Mouse (Mus musculus): ENCODE results near the gene Arhgef18. TPM values are rescaled to one million over a fixed set of nuclear protein-coding genes. Genes with fewer than 3 reads are reported as not detected.

Arhgef18 gene
- polyA plus RNA-seq, 1 experiment from 2014 or later: 11.7 TPM

DNA sequence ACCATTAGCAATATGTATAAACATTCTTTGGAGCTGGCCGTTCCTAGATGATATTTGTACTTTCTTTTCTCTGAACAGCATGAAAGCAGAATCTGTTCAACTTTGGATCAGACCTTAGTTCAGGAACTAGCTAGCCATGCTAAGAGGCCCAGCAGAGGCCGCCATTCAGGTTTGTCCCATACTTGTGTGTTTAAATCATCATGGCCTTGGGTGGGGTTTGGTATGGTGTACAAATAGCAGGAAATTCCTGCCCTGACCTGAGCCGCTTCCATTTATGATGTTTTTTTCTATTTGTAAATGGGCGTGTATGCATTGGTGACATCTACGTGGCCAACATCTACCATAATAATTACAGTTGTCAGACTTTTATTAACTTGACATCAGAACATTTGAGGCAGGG, 32.4 kb downstream of the Arhgef18 start:
- Histone ChIP-seq H3K36me3 (ENCODE audit: control insufficient read depth, insufficient read depth, low read length) (peaks cover 16% of the 10 kb centered on the region), H3K27me3 (ENCODE audit: control insufficient read depth, insufficient read depth, low read length) (no peaks in the 10 kb centered on the region), H3K4me2 (replicated peaks; ENCODE audit: low read depth, low read length) (no peak overlapping the region), H3K4me3 (ENCODE audit: low read length) (no peak overlapping the region), H3K4me1 (ENCODE audit: control insufficient read depth, insufficient read depth, low read length) (peaks cover 3% of the 10 kb centered on the region; the same call in 1 of the 2 replicates), H3K9ac (ENCODE audit: low read depth, low read length) (no peak overlapping the region), H3K9me3 (ENCODE audit: control insufficient read depth, low read length) (no peaks in the 10 kb centered on the region), H3K27ac (ENCODE audit: low read depth, low read length) (no peak overlapping the region)
- WGBS: 94% methylated on average over 5 of the region's 5 CpGs
- no peak for ATAC-seq (ENCODE audit: low FRiP score, low TSS enrichment)

DNA sequence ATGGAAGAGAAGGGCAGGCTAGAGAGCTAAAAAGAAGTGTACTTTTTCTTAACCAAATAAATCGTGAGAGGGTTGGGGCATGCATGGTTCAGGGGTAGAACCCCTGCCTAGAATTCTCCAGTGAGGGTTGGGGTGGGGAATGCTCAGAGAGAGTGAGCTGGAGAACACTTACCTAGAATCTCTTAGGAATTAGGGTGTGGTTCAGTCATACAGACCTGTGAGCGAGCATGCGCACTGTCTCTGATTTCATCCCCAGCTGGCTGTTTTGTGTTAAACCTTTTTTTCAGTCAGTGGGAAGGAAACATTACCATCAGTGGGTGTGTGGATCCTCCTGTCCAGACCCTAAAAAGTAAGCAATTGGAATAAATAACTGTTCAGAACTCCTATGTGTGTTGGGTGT, 33.4 kb downstream of the Arhgef18 start:
- ATAC-seq (ENCODE audit: low FRiP score, low TSS enrichment): no peak
- Histone ChIP-seq H3K36me3 (ENCODE audit: control insufficient read depth, insufficient read depth, low read length) (peaks cover 22% of the 10 kb centered on the region), H3K4me1 (ENCODE audit: control insufficient read depth, insufficient read depth, low read length) (no peaks in the 10 kb centered on the region), H3K4me3 (ENCODE audit: low read length) (no peak overlapping the region), H3K27ac (ENCODE audit: low read depth, low read length) (no peak overlapping the region), H3K9ac (ENCODE audit: low read depth, low read length) (no peak overlapping the region), H3K27me3 (ENCODE audit: control insufficient read depth, insufficient read depth, low read length) (no peaks in the 10 kb centered on the region), H3K9me3 (ENCODE audit: control insufficient read depth, low read length) (no peaks in the 10 kb centered on the region), H3K4me2 (replicated peaks; ENCODE audit: low read depth, low read length) (no peak overlapping the region)
- WGBS: 93% methylated on average over 3 of the region's 3 CpGs

DNA sequence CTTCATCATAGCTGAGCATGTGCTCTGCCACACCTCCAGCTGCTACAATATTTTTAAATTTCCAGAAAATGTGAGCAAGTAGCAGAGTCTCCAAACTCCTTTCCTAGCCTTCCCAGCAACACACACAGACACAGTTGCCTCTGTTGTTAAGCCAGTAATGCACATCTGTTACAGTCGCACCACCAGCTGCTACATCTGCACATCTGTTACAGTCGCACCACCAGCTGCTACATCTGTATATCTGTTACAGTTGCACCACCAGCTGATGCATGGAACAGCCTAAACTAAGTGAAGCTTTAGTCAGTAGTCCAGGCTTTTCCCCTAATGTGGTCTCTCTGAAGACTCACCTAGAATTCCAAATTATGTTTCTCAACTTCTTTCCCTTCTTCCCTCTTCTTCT, 35.6 kb downstream of the Arhgef18 start:
- 82% methylated on average over 2 of the region's 2 CpGs for WGBS
- ATAC-seq (ENCODE audit: low FRiP score, low TSS enrichment): no peak
- Histone ChIP-seq H3K4me2 (replicated peaks; ENCODE audit: low read depth, low read length) (no peak overlapping the region), H3K9me3 (ENCODE audit: control insufficient read depth, low read length) (no peaks in the 10 kb centered on the region), H3K9ac (ENCODE audit: low read depth, low read length) (no peak overlapping the region), H3K27ac (ENCODE audit: low read depth, low read length) (no peak overlapping the region), H3K36me3 (ENCODE audit: control insufficient read depth, insufficient read depth, low read length) (peaks cover 36% of the 10 kb centered on the region), H3K4me1 (ENCODE audit: control insufficient read depth, insufficient read depth, low read length) (no peaks in the 10 kb centered on the region), H3K27me3 (ENCODE audit: control insufficient read depth, insufficient read depth, low read length) (no peaks in the 10 kb centered on the region), H3K4me3 (ENCODE audit: low read length) (no peak overlapping the region)

DNA sequence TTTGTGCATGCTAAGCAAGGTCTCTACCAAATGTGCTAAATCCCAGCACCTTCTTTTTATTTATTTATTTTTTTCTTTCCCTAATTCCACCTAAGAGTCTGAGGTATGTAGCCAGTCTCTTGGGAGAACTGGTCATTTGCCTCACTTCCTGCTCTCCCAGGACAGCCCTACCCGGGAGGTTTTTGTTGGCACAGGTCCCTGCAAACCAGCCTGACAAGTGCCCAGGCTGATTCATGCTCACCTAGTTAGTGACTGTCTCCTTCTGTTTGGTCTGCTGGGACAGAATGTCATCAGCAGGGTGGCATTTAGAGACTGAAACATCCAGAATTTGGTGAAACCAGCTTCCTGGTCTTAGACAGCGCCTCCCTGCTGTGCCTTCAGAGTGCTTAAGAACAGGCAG, 37.2 kb downstream of the Arhgef18 start:
- 70% methylated on average over 2 of the region's 2 CpGs for WGBS
- H3K4me2 ChIP-seq (replicated peaks; ENCODE audit: low read depth, low read length): no peak overlapping the region
- H3K27me3 ChIP-seq (ENCODE audit: control insufficient read depth, insufficient read depth, low read length): no peaks in the 10 kb centered on the region
- H3K36me3 ChIP-seq (ENCODE audit: control insufficient read depth, insufficient read depth, low read length): peaks cover 48% of the 10 kb centered on the region
- no peak overlapping the region for H3K4me3 ChIP-seq (ENCODE audit: low read length)
- no peaks in the 10 kb centered on the region for H3K9me3 ChIP-seq (ENCODE audit: control insufficient read depth, low read length)
- no peak for ATAC-seq (ENCODE audit: low FRiP score, low TSS enrichment)
- H3K27ac ChIP-seq (ENCODE audit: low read depth, low read length): no peak overlapping the region
- no peaks in the 10 kb centered on the region for H3K4me1 ChIP-seq (ENCODE audit: control insufficient read depth, insufficient read depth, low read length)
- no peak overlapping the region for H3K9ac ChIP-seq (ENCODE audit: low read depth, low read length)

DNA sequence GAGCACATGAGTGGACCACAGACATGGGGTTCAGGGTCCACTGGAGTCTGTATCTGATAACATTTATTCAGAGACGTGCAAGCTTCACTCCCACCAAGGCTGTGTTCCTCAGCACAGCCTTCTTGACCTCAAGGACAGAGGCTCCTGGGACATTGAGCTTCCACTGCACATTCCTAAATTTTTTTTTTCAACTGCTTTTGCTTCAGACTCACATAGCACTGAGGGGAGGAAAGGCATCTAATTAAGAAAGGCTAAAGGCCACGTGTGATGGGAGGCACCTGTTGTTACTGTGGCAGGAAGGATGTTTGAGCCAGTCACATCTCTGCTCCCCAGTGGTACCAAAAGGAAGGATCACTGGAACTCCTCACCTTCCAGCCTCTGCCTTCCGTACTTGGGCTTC, 38.3 kb downstream of the Arhgef18 start:
- Histone ChIP-seq H3K27ac (ENCODE audit: low read depth, low read length) (no peak overlapping the region), H3K4me3 (ENCODE audit: low read length) (no peak overlapping the region), H3K27me3 (ENCODE audit: control insufficient read depth, insufficient read depth, low read length) (no peaks in the 10 kb centered on the region), H3K9ac (ENCODE audit: low read depth, low read length) (no peak overlapping the region), H3K4me2 (replicated peaks; ENCODE audit: low read depth, low read length) (no peak overlapping the region), H3K4me1 (ENCODE audit: control insufficient read depth, insufficient read depth, low read length) (no peaks in the 10 kb centered on the region), H3K36me3 (ENCODE audit: control insufficient read depth, insufficient read depth, low read length) (peaks cover 58% of the 10 kb centered on the region), H3K9me3 (ENCODE audit: control insufficient read depth, low read length) (no peaks in the 10 kb centered on the region)
- WGBS: 58% methylated on average over 3 of the region's 3 CpGs
- peak; percentile 73; the same call in 1 of the 2 replicates for ATAC-seq (ENCODE audit: low FRiP score, low TSS enrichment)

DNA sequence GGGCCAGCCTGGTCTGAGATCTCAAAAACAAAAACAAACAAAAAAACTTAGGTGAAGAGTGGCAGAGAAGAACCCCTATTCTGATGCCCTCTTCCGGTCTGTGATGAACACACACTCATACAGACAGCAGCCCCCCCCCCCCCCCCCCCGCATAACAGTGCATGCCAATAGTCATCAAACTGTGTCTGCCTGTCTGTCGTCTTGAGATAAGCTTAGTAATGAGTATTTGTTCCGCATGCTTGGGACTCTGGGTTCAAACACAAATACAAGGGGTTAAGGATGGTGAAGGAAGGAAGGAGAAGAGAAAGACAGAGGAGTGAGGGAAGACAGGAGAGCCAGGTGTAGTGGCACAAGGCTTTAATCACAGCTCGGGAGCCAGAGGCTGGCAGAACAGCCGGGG, 43.7 kb downstream of the Arhgef18 start:
- Histone ChIP-seq H3K4me1 (ENCODE audit: control insufficient read depth, insufficient read depth, low read length) (no peaks in the 10 kb centered on the region), H3K9me3 (ENCODE audit: control insufficient read depth, low read length) (no peaks in the 10 kb centered on the region), H3K27ac (ENCODE audit: low read depth, low read length) (no peak overlapping the region), H3K27me3 (ENCODE audit: control insufficient read depth, insufficient read depth, low read length) (no peaks in the 10 kb centered on the region), H3K36me3 (ENCODE audit: control insufficient read depth, insufficient read depth, low read length) (peaks cover 83% of the 10 kb centered on the region), H3K4me2 (replicated peaks; ENCODE audit: low read depth, low read length) (no peak overlapping the region), H3K9ac (ENCODE audit: low read depth, low read length) (no peak overlapping the region), H3K4me3 (ENCODE audit: low read length) (no peak overlapping the region)
- ATAC-seq (ENCODE audit: low FRiP score, low TSS enrichment): no peak
- 90% methylated on average over 5 of the region's 6 CpGs for WGBS

DNA sequence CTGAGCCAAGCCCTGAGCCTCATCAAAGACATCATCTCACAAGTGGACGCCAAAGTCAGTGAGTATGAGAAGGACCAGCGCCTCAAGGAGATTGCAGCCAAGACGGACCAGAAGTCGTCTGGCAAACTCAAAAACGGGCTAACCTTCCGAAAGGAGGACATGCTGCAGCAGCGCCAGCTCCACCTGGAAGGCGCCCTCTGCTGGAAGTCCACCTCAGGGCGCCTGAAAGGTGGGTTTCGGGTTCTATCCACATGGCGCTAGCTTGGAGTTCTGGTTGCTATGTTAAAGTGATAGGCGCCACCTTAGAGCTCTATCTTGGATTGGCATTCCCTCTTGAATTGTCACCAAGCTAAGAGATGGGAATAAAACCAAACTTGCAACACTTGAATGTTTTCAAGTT, 46.7 kb downstream of the Arhgef18 start:
- no peaks in the 10 kb centered on the region for H3K27me3 ChIP-seq (ENCODE audit: control insufficient read depth, insufficient read depth, low read length)
- no peaks in the 10 kb centered on the region for H3K9me3 ChIP-seq (ENCODE audit: control insufficient read depth, low read length)
- H3K4me1 ChIP-seq (ENCODE audit: control insufficient read depth, insufficient read depth, low read length): no peaks in the 10 kb centered on the region
- peaks cover 67% of the 10 kb centered on the region for H3K36me3 ChIP-seq (ENCODE audit: control insufficient read depth, insufficient read depth, low read length)
- no peak overlapping the region for H3K9ac ChIP-seq (ENCODE audit: low read depth, low read length)
- H3K4me3 ChIP-seq (ENCODE audit: low read length): no peak overlapping the region
- no peak overlapping the region for H3K27ac ChIP-seq (ENCODE audit: low read depth, low read length)
- H3K4me2 ChIP-seq (replicated peaks; ENCODE audit: low read depth, low read length): no peak overlapping the region
- no peak for ATAC-seq (ENCODE audit: low FRiP score, low TSS enrichment)
- WGBS: 86% methylated on average over 12 of the region's 12 CpGs

DNA sequence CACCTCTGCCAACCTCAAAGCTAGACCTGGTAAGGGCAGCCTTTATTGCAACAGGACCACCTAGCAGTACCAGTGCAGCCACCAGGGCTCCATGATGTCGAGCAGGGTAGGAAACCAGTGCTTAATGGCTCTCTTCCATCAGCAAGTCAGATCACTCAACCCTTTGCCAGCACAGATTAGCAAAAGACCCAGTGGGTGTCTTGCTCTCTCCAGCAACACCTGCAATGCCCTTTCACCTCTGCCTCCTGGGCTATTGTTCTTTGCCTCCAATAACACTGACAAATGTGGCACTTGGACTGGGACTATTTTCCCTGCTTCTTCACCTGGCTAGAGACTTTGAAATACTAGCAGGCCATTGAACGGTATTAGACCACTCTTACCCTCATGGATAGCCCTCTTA, 56.4 kb downstream of the Arhgef18 start:
- H3K9me3 ChIP-seq (ENCODE audit: control insufficient read depth, low read length): no peaks in the 10 kb centered on the region
- 84% methylated on average over 2 of the region's 2 CpGs for WGBS

DNA sequence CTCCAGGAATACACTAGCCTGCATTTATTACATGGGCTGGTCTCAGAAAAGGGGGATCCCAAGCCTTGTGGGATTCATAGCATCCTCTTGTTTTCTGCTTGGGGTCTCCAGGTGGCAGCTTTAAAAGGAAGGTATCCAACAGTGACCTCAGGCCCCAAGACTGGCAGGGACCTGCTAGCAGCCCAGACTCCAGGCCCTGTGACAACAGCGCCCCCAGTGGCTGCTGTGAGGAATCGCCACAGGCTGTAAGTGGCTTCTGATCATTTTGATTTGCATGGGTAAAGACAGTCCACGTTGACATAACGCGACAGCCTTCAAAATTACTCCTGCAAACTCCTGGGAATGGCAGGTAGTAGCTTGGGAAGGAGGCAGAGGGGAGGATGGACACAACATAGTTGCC, 57.9 kb downstream of the Arhgef18 start:
- no peak overlapping the region for H3K27ac ChIP-seq (ENCODE audit: low read depth, low read length)
- WGBS: 30% methylated on average over 5 of the region's 5 CpGs
- H3K36me3 ChIP-seq (ENCODE audit: control insufficient read depth, insufficient read depth, low read length): peaks cover 75% of the 10 kb centered on the region
- H3K4me2 ChIP-seq (replicated peaks; ENCODE audit: low read depth, low read length): no peak overlapping the region
- H3K4me1 ChIP-seq (ENCODE audit: control insufficient read depth, insufficient read depth, low read length): no peaks in the 10 kb centered on the region
- no peak overlapping the region for H3K4me3 ChIP-seq (ENCODE audit: low read length)
- H3K9ac ChIP-seq (ENCODE audit: low read depth, low read length): no peak overlapping the region; the same call in 1 of the 2 replicates
- no peak; the same call in 1 of the 2 replicates for ATAC-seq (ENCODE audit: low FRiP score, low TSS enrichment)
- H3K27me3 ChIP-seq (ENCODE audit: control insufficient read depth, insufficient read depth, low read length): no peaks in the 10 kb centered on the region
- no peaks in the 10 kb centered on the region for H3K9me3 ChIP-seq (ENCODE audit: control insufficient read depth, low read length)

More for the DNA sequence above, 56.4 kb downstream of the Arhgef18 start:
- no peaks in the 10 kb centered on the region for H3K27me3 ChIP-seq (ENCODE audit: control insufficient read depth, insufficient read depth, low read length)
- H3K27ac ChIP-seq (ENCODE audit: low read depth, low read length): no peak overlapping the region
- no peak overlapping the region for H3K4me3 ChIP-seq (ENCODE audit: low read length)
- no peak overlapping the region for H3K9ac ChIP-seq (ENCODE audit: low read depth, low read length)
- peaks cover 65% of the 10 kb centered on the region for H3K36me3 ChIP-seq (ENCODE audit: control insufficient read depth, insufficient read depth, low read length)
- H3K4me1 ChIP-seq (ENCODE audit: control insufficient read depth, insufficient read depth, low read length): no peaks in the 10 kb centered on the region
- no peak for ATAC-seq (ENCODE audit: low FRiP score, low TSS enrichment)
- H3K4me2 ChIP-seq (replicated peaks; ENCODE audit: low read depth, low read length): no peak overlapping the region

Data from kidney, embryonic 14.5 days (tissue).